Mouse (Mus musculus) ES-E14 (cell line): Measurements from ENCODE around the gene Nr1i3. TPM values are rescaled to one million over a fixed set of nuclear protein-coding genes. Genes with fewer than 3 reads are reported as not detected.

ENCODE experiments used
- DNase-seq: peaks from one replicate; pipeline ENCODE4 v3.0.0-alpha.2; 2013; ENCODE audit warnings: low read depth, low spot score
- H3K27ac ChIP-seq: 2 replicates; pipeline ENCODE4 v1.5.1; 2012; ENCODE audit warnings: low read depth, mild to moderate bottlenecking, low read length, moderate library complexity, mixed read lengths; ENCODE audit not compliant: poor library complexity, insufficient read depth, severe bottlenecking
- H3K36me3 ChIP-seq: 2 replicates; pipeline ENCODE4 v1.6.1; 2012; ENCODE audit warnings: mild to moderate bottlenecking, low read length, moderate library complexity, mixed read lengths; ENCODE audit not compliant: control insufficient read depth, poor library complexity, insufficient read depth, severe bottlenecking
- H3K4me1 ChIP-seq, 2 experiments: fragments of 150-350 bp in 1 of 2; sonication (generic) in 1 of 2; 2 replicates each; pipeline ENCODE4 v1.6.1; 2012; ENCODE audit warnings: low read length in 2 of 2, mild to moderate bottlenecking in 1 of 2, mixed read lengths in 1 of 2; ENCODE audit not compliant: control insufficient read depth in 2 of 2, insufficient read depth in 2 of 2, poor library complexity in 1 of 2
- H3K4me3 ChIP-seq, 2 experiments: fragments of 150-350 bp in 1 of 2; sonication (generic) in 1 of 2; 2 replicates each; pipeline ENCODE4 v1.5.1; 2012; ENCODE audit warnings: low read length in 2 of 2, low read depth in 1 of 2, mild to moderate bottlenecking in 1 of 2, mixed read lengths in 1 of 2; ENCODE audit not compliant: insufficient read depth in 1 of 2, poor library complexity in 1 of 2, severe bottlenecking in 1 of 2
- H3K9ac ChIP-seq: 2 replicates; pipeline ENCODE4 v1.6.1; 2012; ENCODE audit warnings: low read depth, mild to moderate bottlenecking, low read length, mixed read lengths; ENCODE audit not compliant: poor library complexity, insufficient read depth, severe bottlenecking
- H3K9me3 ChIP-seq: fragments of 150-350 bp; sonication (generic); 2 replicates; pipeline ENCODE4 v1.6.1; 2012; ENCODE audit warnings: low read depth, mild to moderate bottlenecking, low read length; ENCODE audit not compliant: control insufficient read depth, insufficient read depth
- CHD2 ChIP-seq: IDR thresholded peaks from 2 replicates; pipeline ENCODE4 v1.6.1; 2014; ENCODE audit warnings: mild to moderate bottlenecking, low read depth, low read length, inconsistent platforms
- HCFC1 ChIP-seq: IDR thresholded peaks from 2 replicates; pipeline ENCODE4 v1.6.1; 2012; ENCODE audit warnings: low read length, inconsistent platforms, borderline replicate concordance; ENCODE audit not compliant: insufficient read depth
- MAFK ChIP-seq: IDR thresholded peaks from 2 replicates; pipeline ENCODE4 v1.6.1; 2014; ENCODE audit warnings: mild to moderate bottlenecking, low read depth, low read length, inconsistent platforms; ENCODE audit not compliant: insufficient read depth
- ZC3H11A ChIP-seq: IDR thresholded peaks from 2 replicates; pipeline ENCODE4 v1.6.1; 2012; ENCODE audit warnings: low read depth, mild to moderate bottlenecking, inconsistent platforms, low read length, borderline replicate concordance
- ZNF384 ChIP-seq: IDR thresholded peaks from 2 replicates; pipeline ENCODE4 v1.6.1; 2012; ENCODE audit warnings: low read depth, low read length, inconsistent platforms
- in situ Hi-C, 2 experiments: fragments of 600-800 bp; cut with MboI; formaldehyde crosslinking; loops; one replicate each; pipeline ENCODE4 v1.15.1; 2025; ENCODE audit warnings: low sequenced_read_pairs in 2 of 2, inconsistent platforms in 1 of 2; ENCODE audit not compliant: unreplicated experiment in 2 of 2
- total RNA-seq: library from RNA; depleted of rRNA; stranded (reverse); fragments of 300-350 nt; gene quantifications from 2 replicates; pipeline ENCODE4 v1.2.3, GENCODE M21; 2012

Gene Nr1i3
- total RNA-seq, 1 experiment, result 0.71 TPM

DNA sequence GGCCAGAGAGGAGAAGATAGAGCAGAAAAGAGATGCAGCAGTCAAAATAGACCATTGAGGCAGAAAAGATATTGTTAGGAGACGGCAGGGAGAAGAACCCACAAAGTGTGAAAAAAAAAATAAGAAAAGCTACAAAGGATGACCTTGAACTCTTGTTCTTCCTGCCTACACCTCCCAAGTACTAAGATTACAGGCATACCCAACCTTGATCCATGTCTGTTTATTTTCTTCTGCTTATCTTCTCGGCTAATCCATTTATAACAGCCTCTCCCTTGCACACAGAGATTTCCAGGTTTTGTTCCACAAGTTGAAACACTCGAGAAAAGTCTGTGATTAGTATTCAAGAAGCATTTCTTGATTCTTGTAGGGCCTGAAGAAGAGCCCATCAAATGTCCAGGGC lies 43.9 kb upstream of the Nr1i3 start:
- no peak for DNase-seq
- H3K4me3 ChIP-seq, result no peak overlapping the region
- no peak overlapping the region for H3K27ac ChIP-seq
- H3K9ac ChIP-seq, result no peak overlapping the region
- no peak for TF ChIP-seq ZC3H11A
- H3K4me1 ChIP-seq, result no peaks in the 10 kb centered on the region
- no peaks in the 10 kb centered on the region for H3K36me3 ChIP-seq
- H3K9me3 ChIP-seq, result no peaks in the 10 kb centered on the region
- in situ Hi-C loops, result no loop called here

DNA sequence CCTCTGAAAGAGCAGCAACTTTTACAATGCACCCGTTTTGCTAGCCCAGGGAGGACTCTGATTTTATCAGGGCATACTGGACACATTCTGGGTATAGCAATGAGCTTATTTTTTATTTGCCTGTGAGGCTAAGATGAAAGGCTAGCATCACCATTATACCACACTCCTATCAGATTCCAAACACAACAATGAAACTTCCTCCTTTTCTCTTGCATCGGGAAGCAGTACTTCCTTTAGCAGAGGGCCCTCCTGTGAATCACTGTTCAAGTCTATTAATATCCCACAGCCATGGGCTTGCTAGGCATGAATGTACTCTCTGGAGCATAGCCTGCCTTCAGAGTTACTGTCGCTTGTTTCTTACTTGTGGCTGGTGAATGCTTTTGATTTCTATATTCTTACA lies 42.6 kb upstream of the Nr1i3 start:
- no peak overlapping the region for H3K4me3 ChIP-seq
- no peak for TF ChIP-seq MAFK
- no peak for TF ChIP-seq ZNF384
- no peak for TF ChIP-seq CHD2
- TF ChIP-seq HCFC1, result no peak
- no peak for TF ChIP-seq ZC3H11A
- no peak overlapping the region for H3K9ac ChIP-seq
- no peaks in the 10 kb centered on the region for H3K9me3 ChIP-seq
- no peaks in the 10 kb centered on the region for H3K4me1 ChIP-seq
- H3K36me3 ChIP-seq, result no peaks in the 10 kb centered on the region
- DNase-seq, result no peak
- in situ Hi-C loops, result no loop called here
- H3K27ac ChIP-seq, result no peak overlapping the region

DNA sequence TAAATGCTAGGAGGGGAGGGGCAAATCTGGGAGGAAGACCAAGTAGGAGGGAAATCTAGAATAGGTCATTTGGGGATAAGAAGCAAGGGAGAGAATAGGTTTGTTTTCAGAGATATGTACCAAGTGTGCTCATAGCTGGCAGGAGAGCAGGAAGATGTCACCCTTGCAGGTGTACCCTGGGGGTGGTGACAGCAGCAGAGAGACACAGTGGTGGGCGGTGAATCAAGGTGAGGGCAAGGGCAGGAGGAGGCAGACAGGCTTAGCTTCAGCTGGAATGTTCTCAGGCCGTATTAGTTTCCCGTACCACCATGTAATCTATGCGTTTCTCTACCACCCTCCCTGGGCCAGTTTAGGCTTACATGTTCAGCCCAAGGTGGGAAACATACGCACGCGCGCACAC lies 41.0 kb upstream of the Nr1i3 start:
- in situ Hi-C loops, result no loop called here
- no peaks in the 10 kb centered on the region for H3K4me1 ChIP-seq
- H3K27ac ChIP-seq, result no peak overlapping the region
- TF ChIP-seq ZC3H11A (no peak), HCFC1 (no peak), ZNF384 (no peak), MAFK (no peak), CHD2 (no peak)
- no peaks in the 10 kb centered on the region for H3K36me3 ChIP-seq
- no peaks in the 10 kb centered on the region for H3K9me3 ChIP-seq
- no peak overlapping the region for H3K4me3 ChIP-seq
- H3K9ac ChIP-seq, result no peak overlapping the region
- no peak for DNase-seq

GRCm38 (mm10) chr1:171179487-171180171 lies 34.1 kb upstream of the Nr1i3 start:
- Histone ChIP-seq H3K9ac (no peak overlapping the region), H3K9me3 (no peaks in the 10 kb centered on the region), H3K27ac (no peak overlapping the region), H3K36me3 (no peaks in the 10 kb centered on the region), H3K4me3 (no peak overlapping the region), H3K4me1 (no peaks in the 10 kb centered on the region)
- TF ChIP-seq MAFK (no peak), CHD2 (no peak), ZC3H11A (no peak), ZNF384 (no peak), HCFC1 (no peak)
- no peak for DNase-seq
- in situ Hi-C loops, result no loop called here

DNA sequence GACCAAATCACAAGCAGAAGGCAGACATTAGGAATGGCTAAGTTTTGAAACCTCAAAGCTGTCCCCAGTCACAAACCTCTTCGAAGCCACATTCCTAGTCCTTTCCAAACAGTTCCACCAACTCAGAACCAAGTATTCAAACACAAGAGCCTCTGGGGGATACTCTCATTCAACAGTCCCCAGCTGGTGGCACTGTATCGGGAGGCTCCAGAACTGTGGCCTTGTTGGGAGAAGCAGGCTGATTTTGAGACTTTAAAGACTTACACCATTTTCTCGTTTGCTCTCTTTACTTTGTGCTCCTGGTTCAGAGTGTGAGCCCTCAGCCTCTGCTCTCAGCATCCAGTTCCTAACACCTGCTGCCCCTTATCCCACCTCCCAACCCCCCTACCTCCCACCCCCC lies 30.7 kb upstream of the Nr1i3 start:
- no peak for DNase-seq
- Histone ChIP-seq H3K27ac (no peak overlapping the region), H3K4me3 (no peak overlapping the region), H3K36me3 (no peaks in the 10 kb centered on the region), H3K9me3 (no peaks in the 10 kb centered on the region), H3K4me1 (peaks cover 0 to 6% of the 10 kb centered on the region in 2 experiments; a peak in 1 of 4 replicates), H3K9ac (no peak overlapping the region)
- TF ChIP-seq HCFC1 (no peak), MAFK (no peak), ZC3H11A (no peak), CHD2 (no peak), ZNF384 (no peak)
- in situ Hi-C loops, result no loop called here
